9 mouse cellular contexts compared by ENCODE assay signal in genomic region chr16:77500981-77501380, GRCm38 (mm10).
DNase-seq lines count a peak whose midpoint lies in the region; ATAC-seq lines count a peak whose summit lies in the region.
"Had no signal": no experiment of that assay in that cellular context is flagged by ENCODE, and none has a peak within 500 bp of the region (broad histone marks: within the 10 kb centered on the region; RNA-seq: fewer than 3 reads in every experiment).

No protein-coding gene starts in this region.

- H3K4me1 ChIP-seq in heart, embryonic 10.5 days: peaks cover 8% of the 10 kb centered on the region
- peaks cover 15% of the 10 kb centered on the region for H3K4me1 ChIP-seq in midbrain, embryonic 12.5 days

- H3K4me3 ChIP-seq in heart, embryonic 10.5 days: peak overlapping the region; percentile 47
- H3K4me3 ChIP-seq in midbrain, embryonic 12.5 days: peak overlapping the region; percentile 31

- no peaks in the 10 kb centered on the region for H3K9me3 ChIP-seq in heart, embryonic 10.5 days
- no peaks in the 10 kb centered on the region for H3K9me3 ChIP-seq in midbrain, embryonic 12.5 days

- peak overlapping the region; percentile 85 for H3K27ac ChIP-seq in heart, embryonic 10.5 days
- peak overlapping the region; percentile 89 for H3K27ac ChIP-seq in midbrain, embryonic 12.5 days (replicated peaks)
- H3K27ac ChIP-seq: liver, embryonic 14.5 days had no signal

- DNase-seq in urinary bladder, postnatal 14 days (ENCODE audit: low spot score): peak; percentile 32
- no peak for DNase-seq in urinary bladder, postnatal 4 days (ENCODE audit: low spot score in 2 of 2)
- DNase-seq in heart, embryonic 10.5 days (ENCODE audit: low spot score): no peak
- peak; percentile 27 to 38 for DNase-seq in kidney, adult 8-10 months
- DNase-seq in spleen, postnatal 36 days (ENCODE audit: low spot score in 2 of 2): no peak
- no peak for DNase-seq in cerebellum, adult 11 months
- no peak for DNase-seq in gastrocnemius, adult 8-10 months (ENCODE audit: low spot score in 2 of 2)

- peak overlapping the region; percentile 42 for H3K4me2 ChIP-seq in midbrain, embryonic 12.5 days (replicated peaks)

- H3K36me3 ChIP-seq in heart, embryonic 10.5 days: no peaks in the 10 kb centered on the region; the same call in 1 of the 2 replicates
- no peaks in the 10 kb centered on the region; the same call in 1 of the 2 replicates for H3K36me3 ChIP-seq in midbrain, embryonic 12.5 days

- H3K9ac ChIP-seq in midbrain, embryonic 12.5 days (replicated peaks): peak overlapping the region; percentile 28; the same call in 1 of the 2 replicates
- H3K9ac ChIP-seq: liver, embryonic 14.5 days had no signal

- ATAC-seq in midbrain, embryonic 12.5 days (ENCODE audit: low FRiP score, low read depth): no peak

- H3K27me3 ChIP-seq in heart, embryonic 10.5 days (ENCODE audit: insufficient read depth, poor library complexity, severe bottlenecking): no peaks in the 10 kb centered on the region
- no peaks in the 10 kb centered on the region for H3K27me3 ChIP-seq in midbrain, embryonic 12.5 days

- 47% methylated on average over 4 of the region's 4 CpGs for WGBS in heart, embryonic 10.5 days
- 34% methylated on average over 4 of the region's 4 CpGs for WGBS in midbrain, embryonic 12.5 days

Comparison
In these comparisons a context has a peak if more than half of its experiments do, and no peak if none do; other contexts are left out.
1. DNase-seq: peak in urinary bladder, postnatal 14 days (single experiment) and kidney, adult 8-10 months (2 of 2); none in urinary bladder, postnatal 4 days (0 of 2), heart, embryonic 10.5 days (single experiment), spleen, postnatal 36 days (0 of 2), cerebellum, adult 11 months (single experiment) and gastrocnemius, adult 8-10 months (0 of 2).